Mouse (Mus musculus) forelimb bud, embryonic 11.5 days (tissue): Measurements from ENCODE around the gene Dlx4.

Source experiments
- DNase-seq: peaks from one replicate; pipeline ENCODE4 v3.0.0-alpha.2; 2012; ENCODE audit warnings: low read depth, low spot score

Dlx4 gene

DNA sequence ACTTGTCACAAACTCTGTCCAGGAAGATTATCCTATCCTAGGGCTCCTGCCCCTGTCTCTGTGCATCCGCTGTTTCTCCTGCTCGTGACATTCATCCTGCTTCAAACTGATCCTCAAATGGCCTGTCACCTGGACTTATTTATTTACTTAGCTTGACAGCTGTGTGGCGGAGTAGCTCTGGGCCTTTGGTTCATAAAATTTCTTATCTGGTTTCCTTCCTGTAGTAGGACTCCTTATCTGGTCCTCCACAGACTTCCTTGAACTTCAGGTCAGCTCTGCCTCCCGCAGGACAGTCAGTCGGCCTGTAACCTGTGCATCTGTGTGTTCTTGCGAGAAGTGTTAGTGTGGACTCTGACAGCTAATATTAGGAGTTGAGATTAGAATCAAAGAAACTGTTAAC lies 41.8 kb downstream of the Dlx4 start:
- DNase-seq = no peak

DNA sequence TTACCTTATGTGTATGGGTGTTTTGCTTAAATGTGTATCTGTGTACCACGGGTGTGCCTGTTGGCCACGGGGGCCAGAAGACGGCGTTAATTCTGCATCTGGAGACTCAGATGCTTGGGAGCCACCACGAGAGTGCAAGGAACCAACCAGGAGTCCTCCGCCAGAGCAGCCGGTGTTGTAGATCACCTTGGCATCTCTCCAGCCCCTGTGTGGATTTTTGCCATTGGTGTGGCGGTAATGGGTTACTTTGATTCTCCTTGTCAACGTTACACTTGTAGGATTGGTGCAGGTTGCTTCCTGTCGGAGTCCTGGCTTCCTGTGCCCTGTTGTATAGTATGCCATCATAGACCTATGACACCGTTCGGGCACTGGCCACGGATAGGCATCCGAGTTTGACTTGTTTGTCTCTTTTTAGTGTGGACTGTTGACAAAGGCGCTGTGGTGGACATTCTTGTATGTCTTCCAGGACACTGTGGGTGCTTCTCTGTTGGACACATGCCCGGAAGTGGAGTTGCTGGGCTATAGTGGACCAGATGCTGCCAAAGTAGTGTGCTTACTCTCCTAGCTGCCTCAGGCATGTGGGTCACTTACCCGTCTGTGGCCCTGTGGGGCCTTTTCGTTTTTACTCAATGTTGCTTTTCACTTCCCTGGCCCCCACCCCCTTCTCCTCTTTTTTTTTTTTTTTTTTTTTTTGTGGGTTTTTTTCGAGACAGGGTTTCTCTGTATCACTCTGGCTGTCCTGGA lies 43.7 kb downstream of the Dlx4 start:
- no peak for DNase-seq

DNA sequence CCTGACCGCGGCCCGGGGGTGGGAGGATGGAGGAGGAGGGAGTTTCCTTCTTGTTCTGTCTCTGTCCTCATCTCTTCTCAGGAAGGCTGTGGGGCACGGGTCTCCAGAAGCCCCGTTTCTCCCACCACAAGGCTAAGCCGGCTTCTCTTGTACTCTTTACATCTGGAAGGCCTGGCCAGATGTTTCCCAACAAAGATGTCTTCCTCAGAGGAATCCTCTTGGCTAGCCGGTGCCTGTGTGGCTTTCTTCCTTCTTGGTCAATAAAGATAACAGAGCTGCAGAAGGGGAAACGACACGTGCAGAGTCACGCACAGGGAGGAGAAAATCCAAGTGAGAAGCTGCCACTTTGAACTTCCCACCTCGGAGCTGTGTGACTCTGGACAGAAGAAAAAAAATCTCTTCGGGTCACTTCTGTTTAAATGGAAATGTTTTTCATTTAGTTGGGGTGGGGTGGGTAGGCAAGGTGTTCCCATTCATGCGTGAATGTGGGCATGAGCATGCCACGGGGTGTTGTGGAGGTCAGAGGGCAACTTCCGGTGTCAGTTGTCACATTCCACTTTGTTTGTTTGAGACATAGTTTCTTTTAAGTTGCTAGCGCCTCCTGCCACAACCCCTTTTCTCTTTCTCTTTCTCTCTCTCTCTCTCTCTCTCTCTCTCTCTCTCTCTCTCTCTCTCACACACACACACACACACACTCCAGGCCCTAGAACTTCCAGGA lies 44.8 kb downstream of the Dlx4 start:
- no peak for DNase-seq

DNA sequence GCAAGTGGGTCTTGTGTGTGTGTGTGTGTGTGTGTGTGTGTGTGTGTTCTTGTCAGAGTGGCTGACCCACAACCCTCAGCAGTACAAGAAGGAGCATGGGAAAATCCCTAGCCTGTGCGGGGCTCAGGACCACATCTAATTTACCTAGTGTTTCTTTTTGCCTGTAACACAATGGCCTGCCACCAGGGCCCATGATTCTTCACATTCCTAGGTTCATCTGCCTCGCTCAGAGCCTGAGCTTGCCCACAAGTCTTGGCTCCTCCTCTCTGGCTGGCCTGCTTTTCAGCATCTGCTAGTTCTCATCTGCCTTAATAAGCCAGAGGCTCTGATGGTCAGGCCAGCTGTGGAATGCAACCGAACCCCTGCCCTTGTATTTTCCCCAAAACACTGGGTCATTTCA lies 45.7 kb downstream of the Dlx4 start:
- DNase-seq = no peak

DNA sequence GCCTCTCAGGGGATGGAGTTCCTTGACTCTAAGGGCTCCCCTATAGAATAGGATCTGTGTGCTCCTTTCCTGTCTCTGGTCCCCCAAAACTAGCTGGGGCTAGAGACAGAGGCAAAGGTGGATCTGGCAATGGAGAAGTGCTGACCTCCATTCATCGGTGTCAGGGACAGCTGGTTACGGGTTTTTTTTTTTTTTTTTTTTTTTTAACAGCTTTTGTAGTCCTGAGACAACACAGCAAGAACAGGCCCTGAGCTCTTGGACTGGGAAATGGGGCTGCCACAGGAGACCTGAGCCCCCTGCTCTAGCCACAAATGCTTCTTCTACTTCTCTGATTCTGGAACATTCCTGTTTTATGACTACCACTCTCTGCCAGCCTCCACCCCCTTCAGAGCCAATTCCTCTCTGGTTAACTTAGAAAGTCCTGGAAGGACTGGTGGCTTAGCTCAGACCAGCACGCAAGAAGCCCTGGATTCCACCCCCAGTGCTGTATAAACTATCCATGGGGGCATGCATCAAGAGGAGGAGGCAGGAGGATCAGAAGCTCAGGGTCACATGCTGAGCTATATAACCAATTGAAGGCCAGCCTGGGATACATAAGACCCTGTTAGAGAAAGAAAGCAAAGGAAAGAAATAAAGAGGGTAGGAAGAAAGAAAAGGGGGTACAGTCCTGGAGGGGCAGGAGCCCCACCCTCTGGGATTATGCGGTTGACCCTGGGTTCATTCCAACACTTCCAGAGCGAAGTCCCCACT lies 47.5 kb downstream of the Dlx4 start:
- no peak for DNase-seq

DNA sequence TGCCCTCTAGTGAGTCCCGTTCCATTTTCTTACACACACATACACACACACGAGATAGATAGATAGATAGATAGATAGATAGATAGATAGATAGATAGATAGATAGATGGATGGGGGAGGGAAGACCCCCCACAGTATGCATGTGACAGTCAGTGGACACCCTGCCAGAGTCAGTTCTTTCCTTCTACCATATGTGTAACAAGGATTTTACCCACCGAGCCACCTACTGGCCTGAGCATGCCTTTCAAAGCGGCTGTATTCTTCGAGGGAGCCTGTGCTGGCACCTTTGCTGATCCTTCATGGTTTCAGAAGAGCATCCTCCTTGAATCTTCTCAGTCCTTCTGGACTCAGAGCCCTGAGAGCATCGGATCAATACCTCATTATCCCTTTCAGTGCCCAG lies 48.2 kb downstream of the Dlx4 start:
- no peak for DNase-seq

DNA sequence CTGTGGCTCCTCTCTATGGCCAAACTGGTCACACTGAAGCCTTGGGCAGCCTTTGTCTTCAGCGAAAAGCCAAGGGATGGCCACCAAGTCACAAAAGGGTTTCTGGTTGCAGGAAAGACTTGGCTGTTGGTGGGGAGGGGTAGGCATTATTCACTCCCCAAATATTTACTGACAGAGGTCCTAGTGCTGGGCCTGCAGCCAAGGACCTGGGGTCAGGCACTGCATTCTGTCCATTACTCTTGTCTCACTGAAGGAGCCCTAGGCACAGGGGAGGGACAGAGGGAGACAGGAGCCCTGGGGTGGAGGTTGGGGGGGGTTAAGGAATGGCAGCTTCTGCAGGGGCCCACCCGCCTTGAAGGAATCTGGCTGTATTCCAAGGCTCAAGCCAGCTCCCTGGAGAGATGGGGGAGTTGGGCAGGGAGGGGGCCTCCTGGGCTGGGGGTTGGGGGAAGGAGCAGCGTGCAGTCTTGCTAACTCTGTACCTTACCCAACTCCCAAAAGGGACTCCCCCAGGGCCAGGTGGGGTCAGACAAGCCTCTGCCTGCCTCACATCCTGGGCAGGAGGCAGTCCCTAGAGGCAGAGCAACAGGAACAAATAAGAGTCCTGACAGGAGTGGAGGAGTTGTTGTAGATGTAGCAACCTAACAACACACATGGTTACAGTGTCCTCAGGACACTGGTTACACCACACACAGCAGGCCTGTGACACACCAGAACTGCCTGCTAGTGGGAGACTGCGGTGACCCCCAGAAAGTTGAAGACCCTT lies 49.3 kb downstream of the Dlx4 start:
- no peak for DNase-seq

DNA sequence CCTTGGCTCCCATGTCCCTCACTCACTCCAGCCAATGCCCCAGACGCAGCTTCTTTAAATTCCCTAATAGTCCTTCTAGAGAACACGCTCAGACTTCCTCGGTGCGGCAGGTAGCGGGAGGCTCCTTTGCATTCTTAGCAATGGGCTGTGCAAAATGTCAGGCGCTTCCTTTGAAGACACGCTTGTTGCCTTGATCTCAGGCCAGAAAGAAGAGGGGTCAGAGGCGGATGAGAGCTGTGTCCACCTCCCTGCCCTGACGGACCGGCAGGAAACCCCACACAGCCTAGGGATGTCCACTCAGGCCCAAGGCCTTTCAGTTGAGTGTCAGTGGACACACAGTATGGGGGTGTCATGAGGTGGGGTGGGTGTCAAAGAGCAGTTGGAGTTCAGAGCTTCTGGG lies 50.5 kb downstream of the Dlx4 start:
- no peak for DNase-seq

DNA sequence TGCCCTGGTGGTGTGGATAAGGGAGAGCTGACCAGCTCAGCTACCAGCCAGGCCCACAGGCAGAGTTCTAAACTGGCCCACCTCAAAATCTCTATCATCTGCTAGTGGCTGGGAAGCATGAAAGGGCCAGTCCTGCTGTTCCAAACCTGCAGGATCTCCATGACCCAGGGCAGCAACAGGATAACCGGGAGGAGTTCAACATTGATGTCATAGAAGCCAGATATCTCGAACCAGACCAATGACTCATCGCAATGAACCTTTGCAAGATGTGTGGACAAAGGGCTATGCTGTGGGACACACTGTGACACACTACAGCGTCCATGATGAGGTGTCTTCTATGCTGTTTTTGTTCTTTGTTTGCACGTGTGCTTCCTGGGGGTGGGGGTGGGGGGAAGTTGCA lies 53.0 kb downstream of the Dlx4 start:
- no peak for DNase-seq
